Mouse (Mus musculus) G1E (cell line): ENCODE results near the gene Tnnc2. TPM values are rescaled to one million over a fixed set of nuclear protein-coding genes. Genes with fewer than 3 reads are reported as not detected.
A peak's percentile ranks its signal among the peaks of the same experiment; 100 is the strongest.

Source experiments
- ATAC-seq: 2 replicates; pipeline ENCODE4 v1.8.0; 2016; ENCODE audit warnings: mild to moderate bottlenecking; ENCODE audit not compliant: insufficient number of reproducible peaks, poor library complexity, low FRiP score, severe bottlenecking; ENCODE audit errors: extremely low read depth
- DNase-seq: peaks from one replicate; pipeline ENCODE4 v3.0.0; 2012; ENCODE audit warnings: low spot score
- H3K27me3 ChIP-seq: 2 replicates; pipeline ENCODE4 v1.6.1; 2012; ENCODE audit warnings: mild to moderate bottlenecking, low read length, inconsistent platforms; ENCODE audit not compliant: insufficient read depth
- H3K36me3 ChIP-seq: replicated peaks from 2 replicates; pipeline ENCODE3; 2012; ENCODE audit warnings: mild to moderate bottlenecking, inconsistent platforms
- H3K4me1 ChIP-seq: 2 replicates; pipeline ENCODE4 v1.6.1; 2012; ENCODE audit warnings: low read depth, low read length, inconsistent platforms, mixed read lengths; ENCODE audit not compliant: insufficient read depth
- H3K4me3 ChIP-seq: 2 replicates; pipeline ENCODE4 v1.5.1; 2012; ENCODE audit warnings: low read depth, mild to moderate bottlenecking, inconsistent platforms, low read length, moderate library complexity, mixed read lengths
- H3K9me3 ChIP-seq: replicated peaks from 2 replicates; pipeline ENCODE4 v1.6.1; 2012; ENCODE audit warnings: inconsistent platforms
- CTCF ChIP-seq: IDR thresholded peaks from 2 replicates; pipeline ENCODE4 v1.5.1; 2012; ENCODE audit warnings: low read depth, low read length, inconsistent platforms, mixed read lengths
- GATA1 ChIP-seq: IDR thresholded peaks from 2 replicates; pipeline ENCODE4 v1.6.1; 2012; ENCODE audit warnings: borderline replicate concordance, low read length, inconsistent platforms, mixed read lengths
- GATA2 ChIP-seq: IDR thresholded peaks from 2 replicates; pipeline ENCODE4 v1.6.1; 2012; ENCODE audit warnings: low read depth, low read length, inconsistent platforms, borderline replicate concordance
- POLR2AphosphoS5 ChIP-seq: IDR thresholded peaks from 2 replicates; pipeline ENCODE4 v1.6.1; 2012; ENCODE audit warnings: low read depth, low read length, inconsistent platforms; ENCODE audit not compliant: insufficient replicate concordance
- TAL1 ChIP-seq: conservative IDR thresholded peaks from 2 replicates; pipeline ENCODE4 v1.6.1; 2012; ENCODE audit warnings: low read depth, low read length, inconsistent platforms, mixed read lengths
- polyA plus RNA-seq: library from polyadenylated mRNA; stranded (reverse); fragments of >175 nt; gene quantifications from 2 replicates; pipeline ENCODE4 v1.2.3, GENCODE M21; 2012
- total RNA-seq, 2 experiments: library from RNA; stranded (forward) in 1 of 2; stranded (reverse) in 1 of 2; fragments of 200-1000 nt in 1 of 2; fragments of >200 nt in 1 of 2; fragmentation: Nextera tagmentation in 1 of 2; gene quantifications; 2 replicates each; pipeline ENCODE4 v1.2.3; 2014 to 2017

Tnnc2 gene
- total and polyA plus RNA-seq, 3 experiments = not detected

GRCm38 (mm10) chr2:164792400-164793190 lies 12.8 kb upstream of the Tnnc2 start:
- Histone ChIP-seq H3K27me3 (no peaks in the 10 kb centered on the region), H3K9me3 (no peaks in the 10 kb centered on the region), H3K36me3 (peaks cover 93% of the 10 kb centered on the region), H3K4me1 (peaks cover 26% of the 10 kb centered on the region), H3K4me3 (no peak overlapping the region)
- TF ChIP-seq CTCF = no peak
- DNase-seq (no peak), ATAC-seq (no peak)

- no peak for TF ChIP-seq GATA1
- TF ChIP-seq GATA2 = no peak
- no peak for TF ChIP-seq CTCF
- TF ChIP-seq POLR2AphosphoS5 = no peak
- TF ChIP-seq TAL1 = no peak
- H3K36me3 ChIP-seq = peaks cover 87% of the 10 kb centered on the region
- H3K4me1 ChIP-seq = peaks cover 30% of the 10 kb centered on the region
- ATAC-seq (no peak), DNase-seq (no peak)
- no peak overlapping the region for H3K4me3 ChIP-seq
- no peaks in the 10 kb centered on the region for H3K9me3 ChIP-seq
- no peaks in the 10 kb centered on the region for H3K27me3 ChIP-seq
These were observed 12.1 kb upstream of the Tnnc2 start for GRCm38 (mm10) chr2:164791841-164792261.

- no peaks in the 10 kb centered on the region for H3K9me3 ChIP-seq
- peaks cover 73% of the 10 kb centered on the region for H3K36me3 ChIP-seq
- DNase-seq = no peak
These were observed 10.7 kb upstream of the Tnnc2 start for GRCm38 (mm10) chr2:164790451-164790850.

GRCm38 (mm10) chr2:164788411-164788810 lies 8.6 kb upstream of the Tnnc2 start:
- H3K4me1 ChIP-seq = peaks cover 53% of the 10 kb centered on the region
- 0 out of 2 replicates have a peak, but pooled peaks cover 3% of the 10 kb centered on the region for H3K27me3 ChIP-seq
- peaks cover 54% of the 10 kb centered on the region for H3K36me3 ChIP-seq
- TF ChIP-seq POLR2AphosphoS5 (no peak), GATA1 (no peak), TAL1 (no peak), CTCF (no peak), GATA2 (no peak)
- DNase-seq (no peak), ATAC-seq (no peak)
- no peak overlapping the region for H3K4me3 ChIP-seq
- no peaks in the 10 kb centered on the region for H3K9me3 ChIP-seq

More at GRCm38 (mm10) chr2:164790451-164790850, 10.7 kb upstream of the Tnnc2 start:
- Histone ChIP-seq H3K27me3 (no peaks in the 10 kb centered on the region), H3K4me3 (no peak overlapping the region), H3K4me1 (peaks cover 44% of the 10 kb centered on the region)
- ATAC-seq = no peak
- no peak for TF ChIP-seq GATA2
- no peak for TF ChIP-seq GATA1
- no peak for TF ChIP-seq POLR2AphosphoS5
- TF ChIP-seq TAL1 = no peak
- no peak for TF ChIP-seq CTCF

GRCm38 (mm10) chr2:164787779-164788178 lies 8.0 kb upstream of the Tnnc2 start:
- no peak for DNase-seq
- Histone ChIP-seq H3K4me3 (no peak overlapping the region), H3K27me3 (peaks cover 6% of the 10 kb centered on the region), H3K9me3 (no peaks in the 10 kb centered on the region), H3K4me1 (peaks cover 51% of the 10 kb centered on the region), H3K36me3 (peaks cover 48% of the 10 kb centered on the region)
- no peak for ATAC-seq
- TF ChIP-seq POLR2AphosphoS5 = no peak
- no peak for TF ChIP-seq GATA1
- TF ChIP-seq CTCF = no peak
- TF ChIP-seq TAL1 = no peak
- no peak for TF ChIP-seq GATA2

- Histone ChIP-seq H3K4me1 (peaks cover 51% of the 10 kb centered on the region), H3K4me3 (no peak overlapping the region), H3K36me3 (peaks cover 40% of the 10 kb centered on the region), H3K27me3 (peaks cover 8% of the 10 kb centered on the region), H3K9me3 (no peaks in the 10 kb centered on the region)
- DNase-seq (no peak), ATAC-seq (no peak)
- TF ChIP-seq GATA1 (no peak), POLR2AphosphoS5 (no peak), GATA2 (no peak), CTCF (0 out of 2 replicates have a peak, but pooled peaks have one; percentile 2), TAL1 (no peak)
These were observed 7.3 kb upstream of the Tnnc2 start for GRCm38 (mm10) chr2:164787032-164787431.

GRCm38 (mm10) chr2:164786388-164786885 lies 6.7 kb upstream of the Tnnc2 start:
- ATAC-seq (no peak), DNase-seq (no peak)
- peaks cover 13% of the 10 kb centered on the region for H3K27me3 ChIP-seq
- H3K9me3 ChIP-seq = no peaks in the 10 kb centered on the region
- H3K4me1 ChIP-seq = peaks cover 52% of the 10 kb centered on the region
- peaks cover 34% of the 10 kb centered on the region for H3K36me3 ChIP-seq
- peak overlapping the region; percentile 77 for H3K4me3 ChIP-seq
- TF ChIP-seq GATA2 (no peak), POLR2AphosphoS5 (no peak), GATA1 (no peak), CTCF (no peak), TAL1 (no peak)
